Mouse (Mus musculus) E14TG2a.4 (cell line): ENCODE data around the gene Gadl1.

Experiments used
- CTCF ChIP-seq: conservative IDR thresholded peaks from 2 replicates; pipeline ENCODE4 v1.5.1; 2014; ENCODE audit warnings: low read length
- POU5F1 ChIP-seq: IDR thresholded peaks from 2 replicates; pipeline ENCODE4 v1.6.1; 2014; ENCODE audit warnings: low read length, borderline replicate concordance

DNA sequence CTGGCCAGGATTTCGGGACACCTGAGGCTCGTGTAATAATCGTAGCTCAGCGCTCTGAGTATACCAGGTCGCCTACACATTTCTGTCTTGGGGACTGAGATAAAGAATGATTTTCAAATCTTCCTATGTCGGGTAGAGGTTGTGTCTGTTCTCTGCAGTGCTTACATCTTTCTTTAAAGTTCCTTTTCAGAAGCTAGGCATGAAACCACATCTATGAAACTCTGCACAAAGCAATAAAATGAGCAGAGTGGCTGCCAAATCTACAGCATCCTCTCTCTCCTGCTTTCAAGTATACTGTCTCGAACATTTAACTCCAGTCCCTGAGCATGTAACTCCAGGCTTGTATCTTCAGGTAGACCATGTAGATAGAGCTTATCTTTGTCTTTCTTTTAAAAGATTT lies 109.3 kb downstream of the Gadl1 start:
- no peak for TF ChIP-seq CTCF
- TF ChIP-seq POU5F1: no peak
